Comparison of ENCODE assay signal across 29 mouse cellular contexts in genomic region chr17:31257149-31257548, GRCm38 (mm10). TPM values are rescaled to one million over a fixed set of nuclear protein-coding genes. Genes with fewer than 3 reads are reported as not detected.
"Had no signal": no experiment of that assay in that cellular context is flagged by ENCODE, and none has a peak within 500 bp of the region (broad histone marks: within the 10 kb centered on the region; RNA-seq: fewer than 3 reads in every experiment).

No protein-coding gene starts in this region.

- DNase-seq: kidney, adult 2 months; kidney, postnatal 36 days; layer of hippocampus, adult 9-11 months; left cerebral cortex, postnatal 4 days; lung, adult 2 months; lung, postnatal 14 days; lung, postnatal 4 days; right cerebral cortex, adult 18-20 months; right cerebral cortex, postnatal 14 days; right cerebral cortex, postnatal 4 days; thymus, postnatal 4 days had no signal

- H3K36me3 ChIP-seq: limb, embryonic 12.5 days; limb, embryonic 15.5 days; liver, embryonic 12.5 days; liver, embryonic 15.5 days; midbrain, embryonic 12.5 days; midbrain, embryonic 15.5 days had no signal

- H3K9me3 ChIP-seq: limb, embryonic 12.5 days; limb, embryonic 15.5 days; liver, embryonic 12.5 days; liver, embryonic 15.5 days; midbrain, embryonic 12.5 days; midbrain, embryonic 15.5 days had no signal

- H3K4me2 ChIP-seq: limb, embryonic 12.5 days; limb, embryonic 15.5 days; liver, embryonic 12.5 days; liver, embryonic 15.5 days; midbrain, embryonic 12.5 days; midbrain, embryonic 15.5 days had no signal

- H3K4me1 ChIP-seq: liver, embryonic 15.5 days had no signal

- H3K4me3 ChIP-seq: limb, embryonic 12.5 days; limb, embryonic 15.5 days; liver, embryonic 12.5 days; liver, embryonic 15.5 days; midbrain, embryonic 12.5 days; midbrain, embryonic 15.5 days; myocyte had no signal

- H3K27ac ChIP-seq: kidney, postnatal 0 days; limb, embryonic 12.5 days; limb, embryonic 15.5 days; liver, embryonic 12.5 days; liver, embryonic 15.5 days; midbrain, embryonic 12.5 days; midbrain, embryonic 15.5 days had no signal

- ATAC-seq: intestine, embryonic 16.5 days; liver, embryonic 12.5 days; midbrain, embryonic 15.5 days had no signal

- H3K9ac ChIP-seq: limb, embryonic 12.5 days; limb, embryonic 15.5 days; liver, embryonic 12.5 days; liver, embryonic 15.5 days; midbrain, embryonic 12.5 days; midbrain, embryonic 15.5 days had no signal

- H3K27me3 ChIP-seq: limb, embryonic 12.5 days; limb, embryonic 15.5 days; liver, embryonic 12.5 days; liver, embryonic 15.5 days; midbrain, embryonic 15.5 days had no signal

RNA-seq across cellular contexts. Expression of gene Rsph1, which starts 20.0 kb away (rescaled TPM):
- total RNA-seq: monocyte, adult 5-6 weeks had no signal

RNA-seq across cellular contexts. Expression of gene Ubash3a, which starts 49.5 kb away (rescaled TPM):
- total RNA-seq: left cerebral cortex, adult 8-10 months; left cerebral cortex, postnatal 14 days; left cerebral cortex, postnatal 4 days had no signal
- polyA plus RNA-seq: midbrain, embryonic 15.5 days; myocyte had no signal

RNA-seq across cellular contexts. Expression of gene Tmprss3, which starts 58.4 kb away (rescaled TPM):
- total RNA-seq: layer of hippocampus, adult 18-20 months; layer of hippocampus, postnatal 25 days; left cerebral cortex, postnatal 4 days; monocyte, adult 5-6 weeks had no signal
- polyA plus RNA-seq: kidney, embryonic 14.5 days; limb, embryonic 12.5 days; lung, embryonic 16.5 days; midbrain, embryonic 12.5 days; myocyte; neural tube, embryonic 11.5 days; neural tube, embryonic 14.5 days had no signal
